Mouse (Mus musculus): ENCODE data around the gene Trnau1ap. TPM values are rescaled to one million over a fixed set of nuclear protein-coding genes. Genes with fewer than 3 reads are reported as not detected.

Gene Trnau1ap
- polyA plus RNA-seq, 1 experiment: not detected

DNA sequence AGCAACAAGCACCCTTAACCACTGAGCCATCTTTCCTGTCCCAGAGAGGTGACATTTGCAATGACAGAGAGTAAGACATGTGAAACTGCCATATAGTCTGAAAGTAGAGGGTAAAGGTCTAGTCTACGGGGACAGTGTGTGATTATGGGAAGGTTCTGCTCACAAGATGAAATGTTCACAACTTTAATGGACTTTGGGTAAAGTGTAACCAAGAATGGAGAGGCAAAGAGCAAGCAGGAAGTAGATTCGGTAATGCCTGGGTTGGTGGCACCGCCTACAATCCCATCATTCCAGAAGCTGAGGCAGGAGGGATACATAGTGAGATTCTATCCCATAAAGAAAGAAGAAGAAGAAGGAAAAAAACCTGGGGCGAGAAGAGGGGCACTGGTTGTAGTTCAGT is 16.9 kb upstream of the Trnau1ap start:
- TF ChIP-seq CTCF (IDR thresholded peaks at IDR 0.05; ENCODE audit: insufficient read depth, low read depth, low read length): no peak
- TF ChIP-seq POLR2A (IDR thresholded peaks at IDR 0.05; ENCODE audit: insufficient read depth, low read depth, low read length): no peak
- Histone ChIP-seq H3K4me3 (ENCODE audit: insufficient read depth, low read depth, low read length) (no peak overlapping the region), H3K4me1 (ENCODE audit: control insufficient read depth, insufficient read depth, low read length) (peaks cover 7% of the 10 kb centered on the region; the same call in 1 of the 2 replicates), H3K27ac (ENCODE audit: insufficient read depth, low read depth, low read length) (no peak overlapping the region)
- WGBS: 79% methylated on average over 4 of the region's 4 CpGs

DNA sequence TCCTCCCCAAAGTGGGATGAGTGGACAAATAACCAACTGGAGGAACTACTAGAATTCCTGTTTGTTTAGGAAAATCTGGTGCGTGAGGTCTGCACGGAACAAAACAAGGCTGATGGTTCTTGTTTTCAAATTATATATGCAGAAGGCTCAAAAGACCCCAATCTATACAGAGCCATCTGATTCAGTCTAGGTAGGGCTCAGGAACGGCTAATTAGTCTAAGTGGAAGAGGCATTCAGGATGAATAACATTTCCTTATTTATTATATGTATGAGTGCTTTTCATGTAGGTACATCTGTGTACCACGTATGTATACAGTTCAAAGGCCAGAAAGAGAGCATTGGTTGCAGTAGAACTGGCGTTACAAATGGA is 16.5 kb upstream of the Trnau1ap start:
- Histone ChIP-seq H3K4me1 (ENCODE audit: control insufficient read depth, insufficient read depth, low read length) (peaks cover 7% of the 10 kb centered on the region; the same call in 1 of the 2 replicates), H3K27ac (ENCODE audit: insufficient read depth, low read depth, low read length) (no peak overlapping the region), H3K4me3 (ENCODE audit: insufficient read depth, low read depth, low read length) (peak overlapping the region; percentile 79)
- TF ChIP-seq CTCF (IDR thresholded peaks at IDR 0.05; ENCODE audit: insufficient read depth, low read depth, low read length) (no peak), POLR2A (IDR thresholded peaks at IDR 0.05; ENCODE audit: insufficient read depth, low read depth, low read length) (no peak)
- 42% methylated on average over 5 of the region's 5 CpGs for WGBS

DNA sequence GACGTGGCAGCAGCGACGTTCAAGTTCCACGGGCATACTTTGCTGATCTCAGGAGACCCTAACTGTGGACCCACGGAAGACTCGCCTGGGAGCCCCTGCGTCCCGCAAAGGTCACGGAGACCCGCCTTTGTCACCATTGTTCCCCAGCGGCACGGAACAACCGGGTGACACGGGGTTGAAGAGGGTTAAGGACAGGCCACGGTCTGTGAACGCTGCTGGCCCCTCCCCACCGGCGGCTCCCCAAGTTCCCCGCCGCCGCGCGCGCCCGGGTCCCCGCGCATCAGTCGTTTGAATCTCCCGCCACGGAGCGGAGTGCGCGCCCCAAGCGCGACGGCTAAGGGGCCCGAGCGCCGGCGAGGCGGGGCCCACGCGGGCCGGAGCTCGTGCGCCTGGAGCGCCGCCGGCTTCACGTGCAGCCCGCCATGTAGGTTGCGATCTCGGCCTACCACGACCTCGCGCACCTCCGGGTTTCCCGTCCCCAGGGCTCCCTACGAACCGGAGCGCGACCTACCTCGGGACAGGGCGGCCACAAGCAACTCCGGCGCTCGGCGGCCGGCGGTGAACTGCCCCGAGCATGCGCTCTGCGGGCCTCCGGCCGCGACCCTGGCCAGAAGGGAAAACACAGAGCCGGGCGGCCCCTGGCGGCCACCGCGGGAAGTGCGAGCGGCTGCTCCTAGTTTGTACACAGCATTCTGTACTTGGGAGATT is 16.0 kb upstream of the Trnau1ap start:
- TF ChIP-seq POLR2A (IDR thresholded peaks at IDR 0.05; ENCODE audit: insufficient read depth, low read depth, low read length) (peak; percentile 46), CTCF (IDR thresholded peaks at IDR 0.05; ENCODE audit: insufficient read depth, low read depth, low read length) (peak; percentile 93)
- Histone ChIP-seq H3K4me1 (ENCODE audit: control insufficient read depth, insufficient read depth, low read length) (peaks cover 7% of the 10 kb centered on the region; the same call in 1 of the 2 replicates), H3K4me3 (ENCODE audit: insufficient read depth, low read depth, low read length) (peak overlapping the region; percentile 79), H3K27ac (ENCODE audit: insufficient read depth, low read depth, low read length) (peak overlapping the region; percentile 22; the same call in 1 of the 2 replicates)
- WGBS: under 1% methylated on average over 83 of the region's 83 CpGs

DNA sequence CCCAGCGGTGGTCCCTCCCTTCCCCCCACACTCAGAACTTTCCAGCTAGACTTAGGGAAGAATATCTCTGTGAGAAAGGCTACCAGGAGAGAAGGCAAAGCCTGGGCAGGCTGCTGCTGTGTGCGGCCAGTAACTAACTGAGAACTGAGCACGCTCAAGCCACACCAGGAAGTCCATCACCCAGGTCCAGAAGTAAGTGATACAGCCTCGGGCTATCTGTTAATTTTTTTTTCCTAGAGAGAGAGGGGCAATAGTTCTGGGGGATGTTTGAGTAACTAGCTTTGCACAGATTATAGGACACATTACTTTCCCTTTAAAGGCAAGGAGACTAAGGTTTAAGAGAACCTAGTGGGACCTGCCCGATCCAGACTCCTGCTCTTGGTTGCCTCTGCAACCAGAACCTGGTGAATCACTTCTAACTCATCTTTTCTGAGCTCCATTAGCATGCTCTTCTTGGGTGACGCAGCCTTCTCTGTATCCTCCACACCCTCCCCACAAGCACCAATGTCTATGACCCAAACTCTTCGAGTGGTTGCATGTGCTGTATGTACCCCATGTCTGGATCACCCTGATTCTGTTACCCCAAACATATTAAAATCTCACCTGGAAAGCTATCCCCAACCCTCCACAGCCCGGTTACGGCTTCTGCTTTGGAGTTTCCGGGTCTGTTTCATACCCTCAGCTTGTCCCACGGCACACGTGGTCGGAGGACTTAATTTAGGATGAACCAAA is 15.2 kb upstream of the Trnau1ap start:
- TF ChIP-seq CTCF (IDR thresholded peaks at IDR 0.05; ENCODE audit: insufficient read depth, low read depth, low read length) (no peak), POLR2A (IDR thresholded peaks at IDR 0.05; ENCODE audit: insufficient read depth, low read depth, low read length) (no peak)
- 7% methylated on average over 13 of the region's 13 CpGs for WGBS
- Histone ChIP-seq H3K4me1 (ENCODE audit: control insufficient read depth, insufficient read depth, low read length) (peaks cover 7% of the 10 kb centered on the region; the same call in 1 of the 2 replicates), H3K27ac (ENCODE audit: insufficient read depth, low read depth, low read length) (no peak overlapping the region), H3K4me3 (ENCODE audit: insufficient read depth, low read depth, low read length) (peak overlapping the region; percentile 79)

DNA sequence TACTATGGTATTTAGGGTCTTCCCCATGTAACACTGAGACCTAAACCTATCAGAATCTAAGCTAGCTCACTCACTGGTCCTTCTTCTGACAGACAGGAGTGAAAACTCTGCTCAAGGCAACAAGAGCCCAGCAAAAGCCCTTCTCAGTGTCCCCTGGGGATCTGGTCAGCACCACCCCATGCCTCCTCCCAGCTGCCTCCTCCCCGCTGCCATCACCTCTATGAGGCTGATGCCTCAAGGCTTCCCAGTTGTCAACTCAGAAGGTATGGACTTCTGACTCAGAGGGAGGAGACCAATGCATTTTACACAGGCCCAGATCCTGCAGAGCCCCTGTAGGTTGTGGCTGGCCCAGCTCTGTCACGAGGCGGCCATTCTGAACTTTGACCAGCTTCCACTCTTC is 12.1 kb upstream of the Trnau1ap start:
- Histone ChIP-seq H3K4me1 (ENCODE audit: control insufficient read depth, insufficient read depth, low read length) (peaks cover 7% of the 10 kb centered on the region; the same call in 1 of the 2 replicates), H3K27ac (ENCODE audit: insufficient read depth, low read depth, low read length) (no peak overlapping the region), H3K4me3 (ENCODE audit: insufficient read depth, low read depth, low read length) (no peak overlapping the region)
- 94% methylated on average over 3 of the region's 3 CpGs for WGBS
- TF ChIP-seq POLR2A (IDR thresholded peaks at IDR 0.05; ENCODE audit: insufficient read depth, low read depth, low read length) (no peak), CTCF (IDR thresholded peaks at IDR 0.05; ENCODE audit: insufficient read depth, low read depth, low read length) (no peak)

DNA sequence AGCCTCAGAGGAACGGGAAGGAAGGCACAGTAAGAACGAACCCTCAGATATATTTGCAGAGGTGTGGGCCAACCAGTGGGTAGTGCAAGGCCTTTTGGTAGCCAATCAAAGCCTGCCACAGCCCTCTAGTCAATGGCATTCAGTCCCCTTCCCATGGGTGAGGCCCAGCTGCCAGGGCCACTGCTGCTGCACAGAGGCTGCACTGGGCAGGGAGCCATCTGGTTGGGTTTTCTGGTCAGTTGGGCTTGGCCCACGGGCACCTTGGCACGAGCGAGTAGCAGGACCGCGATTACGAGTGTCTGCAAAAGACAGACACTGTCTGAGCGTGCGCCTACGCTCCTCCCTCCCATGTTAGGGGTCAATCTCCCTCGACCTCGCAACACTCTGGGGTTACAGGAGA is 9.6 kb upstream of the Trnau1ap start:
- 57% methylated on average over 13 of the region's 13 CpGs for WGBS
- Histone ChIP-seq H3K4me1 (ENCODE audit: control insufficient read depth, insufficient read depth, low read length) (no peaks in the 10 kb centered on the region), H3K27ac (ENCODE audit: insufficient read depth, low read depth, low read length) (no peak overlapping the region), H3K4me3 (ENCODE audit: insufficient read depth, low read depth, low read length) (no peak overlapping the region)
- TF ChIP-seq POLR2A (IDR thresholded peaks at IDR 0.05; ENCODE audit: insufficient read depth, low read depth, low read length) (no peak), CTCF (IDR thresholded peaks at IDR 0.05; ENCODE audit: insufficient read depth, low read depth, low read length) (no peak)

DNA sequence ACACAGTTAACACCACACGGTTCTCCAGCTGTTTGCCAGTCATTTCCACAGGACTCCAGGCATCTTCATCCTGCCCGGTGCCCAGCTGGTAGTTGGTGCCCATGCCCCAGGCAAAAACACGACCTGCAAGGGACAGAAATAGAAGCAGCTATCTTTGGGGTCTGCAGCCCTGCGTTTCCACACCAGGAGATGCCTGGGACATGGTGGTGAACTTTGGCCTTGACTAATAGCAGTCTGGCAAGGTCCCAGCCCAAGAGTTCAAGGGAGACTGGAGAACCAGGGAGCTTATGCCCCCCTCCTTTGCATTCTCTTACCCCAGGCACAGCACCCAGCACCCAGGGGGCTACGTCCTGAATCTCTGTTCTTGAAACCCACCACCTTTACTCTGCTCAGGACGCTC is 3.5 kb upstream of the Trnau1ap start:
- no peak for TF ChIP-seq CTCF (IDR thresholded peaks at IDR 0.05; ENCODE audit: insufficient read depth, low read depth, low read length)
- Histone ChIP-seq H3K27ac (ENCODE audit: insufficient read depth, low read depth, low read length) (no peak overlapping the region), H3K4me1 (ENCODE audit: control insufficient read depth, insufficient read depth, low read length) (peaks cover 6% of the 10 kb centered on the region; the same call in 1 of the 2 replicates), H3K4me3 (ENCODE audit: insufficient read depth, low read depth, low read length) (no peak overlapping the region)
- WGBS: 90% methylated on average over 6 of the region's 6 CpGs

DNA sequence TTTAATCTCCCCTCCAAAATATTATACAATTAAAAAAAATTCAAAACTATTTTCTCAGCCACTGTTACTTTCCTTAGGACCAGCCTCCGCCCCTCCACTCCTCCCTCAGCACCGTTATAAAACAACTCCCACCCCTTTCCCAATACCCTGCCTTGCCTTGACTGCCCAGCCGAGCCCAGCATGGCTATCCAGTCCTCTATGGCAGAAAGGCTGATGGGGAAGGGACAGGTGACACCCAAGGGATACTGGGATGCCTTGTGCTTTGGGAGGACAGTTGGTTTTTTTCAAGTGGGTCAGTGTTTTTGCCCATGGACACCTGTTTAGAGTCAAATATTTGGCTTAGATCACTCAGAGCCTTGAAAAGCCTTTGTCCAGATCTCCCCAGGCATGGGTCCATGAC is 2.6 kb upstream of the Trnau1ap start:
- Histone ChIP-seq H3K4me3 (ENCODE audit: insufficient read depth, low read depth, low read length) (no peak overlapping the region), H3K4me1 (ENCODE audit: control insufficient read depth, insufficient read depth, low read length) (peaks cover 6% of the 10 kb centered on the region; the same call in 1 of the 2 replicates), H3K27ac (ENCODE audit: insufficient read depth, low read depth, low read length) (no peak overlapping the region)
- no peak for TF ChIP-seq CTCF (IDR thresholded peaks at IDR 0.05; ENCODE audit: insufficient read depth, low read depth, low read length)
- no peak for TF ChIP-seq POLR2A (IDR thresholded peaks at IDR 0.05; ENCODE audit: insufficient read depth, low read depth, low read length)
- WGBS: 84% methylated on average over 3 of the region's 3 CpGs

DNA sequence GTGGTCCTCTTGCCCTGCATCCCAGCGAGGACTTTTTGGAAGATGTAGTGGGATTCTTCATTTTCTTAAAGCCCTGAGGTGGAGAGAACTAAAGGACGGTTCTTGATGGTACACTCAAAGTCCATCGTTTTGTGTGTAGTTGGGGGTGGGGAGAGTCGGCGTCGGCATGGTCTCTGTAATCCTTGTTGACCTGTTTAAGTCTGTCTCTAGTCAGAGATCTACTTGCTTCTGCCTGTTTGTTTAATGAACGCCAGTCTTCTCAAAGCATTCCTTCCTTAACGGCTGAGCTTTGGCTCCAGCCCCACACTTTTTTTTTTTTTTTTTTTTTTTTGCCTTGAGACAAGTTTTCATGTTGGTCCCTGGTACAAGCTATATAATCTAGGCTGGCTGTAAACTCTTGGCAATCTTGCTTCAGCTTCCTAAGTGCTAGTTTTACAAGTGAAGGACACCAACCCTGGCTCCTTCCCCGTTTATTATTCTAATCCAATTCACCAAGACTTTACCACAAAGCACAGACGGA is 557 bp upstream of the Trnau1ap start:
- TF ChIP-seq CTCF (IDR thresholded peaks at IDR 0.05; ENCODE audit: insufficient read depth, low read depth, low read length) (no peak), POLR2A (IDR thresholded peaks at IDR 0.05; ENCODE audit: insufficient read depth, low read depth, low read length) (no peak)
- H3K4me1 ChIP-seq (ENCODE audit: control insufficient read depth, insufficient read depth, low read length): peaks cover 6% of the 10 kb centered on the region; the same call in 1 of the 2 replicates
- H3K27ac ChIP-seq (ENCODE audit: insufficient read depth, low read depth, low read length): 0 out of 2 replicates have a peak overlapping the region, but pooled peaks have one; percentile 33
- 7% methylated on average over 10 of the region's 10 CpGs for WGBS
- peak overlapping the region; percentile 94 for H3K4me3 ChIP-seq (ENCODE audit: insufficient read depth, low read depth, low read length)
